Mouse (Mus musculus) liver, embryonic 14.5 days (tissue): ENCODE results near the gene Bin2. TPM values are rescaled to one million over a fixed set of nuclear protein-coding genes. Genes with fewer than 3 reads are reported as not detected.
A peak's percentile ranks its signal among the peaks of the same experiment; 100 is the strongest.

ENCODE experiments used
- ATAC-seq: fragments of 200-750 bp; cut with Nextera tagmentation; 2 replicates; pipeline ENCODE4 v1.8.0; 2017; ENCODE audit warnings: moderate number of reproducible peaks, mild to moderate bottlenecking, moderate library complexity; ENCODE audit not compliant: insufficient read depth
- DNase-seq, 3 experiments: peaks; one replicate each; pipeline ENCODE4 v3.0.0-alpha.2; 2012 to 2013; ENCODE audit warnings: low read depth in 3 of 3, low spot score in 3 of 3
- H3K27ac ChIP-seq: fragments of 300-500 bp; sonication (generic); 2 replicates; pipeline ENCODE4 v1.5.1; 2014; ENCODE audit warnings: moderate library complexity, mild to moderate bottlenecking, control low read depth, inconsistent platforms
- H3K27me3 ChIP-seq: fragments of 300-500 bp; sonication (generic); 2 replicates; pipeline ENCODE4 v1.6.1; 2014; ENCODE audit warnings: mild to moderate bottlenecking, low read length, moderate library complexity; ENCODE audit not compliant: control insufficient read depth, insufficient read depth
- H3K36me3 ChIP-seq: fragments of 300-500 bp; sonication (generic); replicated peaks from 2 replicates; pipeline ENCODE4 v1.6.1; 2014; ENCODE audit warnings: low read depth; ENCODE audit not compliant: control insufficient read depth, insufficient read depth
- H3K4me1 ChIP-seq, 2 experiments: fragments of 200-500 bp in 1 of 2; fragments of 300-500 bp in 1 of 2; sonication (generic) in 1 of 2; replicated peaks; 2 replicates each; pipeline ENCODE4 v1.6.1; 2012 to 2014; ENCODE audit warnings: antibody characterized with exemption in 1 of 2, inconsistent platforms in 1 of 2, low read length in 1 of 2; ENCODE audit not compliant: control insufficient read depth in 2 of 2, insufficient read depth in 2 of 2
- H3K4me2 ChIP-seq: fragments of 300-500 bp; sonication (generic); 2 replicates; pipeline ENCODE4 v1.6.1; 2014; ENCODE audit warnings: low read depth, mild to moderate bottlenecking, control low read depth, moderate library complexity
- H3K4me3 ChIP-seq, 2 experiments: fragments of 200-500 bp in 1 of 2; fragments of 300-500 bp in 1 of 2; sonication (generic) in 1 of 2; 2 replicates each; pipeline ENCODE4 v1.5.1; 2012 to 2014; ENCODE audit warnings: low read depth in 2 of 2, low read length in 2 of 2, mild to moderate bottlenecking in 2 of 2, control low read depth in 1 of 2, inconsistent platforms in 1 of 2, moderate library complexity in 1 of 2; ENCODE audit not compliant: insufficient read depth in 1 of 2
- H3K9ac ChIP-seq: fragments of 300-500 bp; sonication (generic); replicated peaks from 2 replicates; pipeline ENCODE4 v1.6.1; 2014; ENCODE audit warnings: mild to moderate bottlenecking, control low read depth, moderate library complexity
- H3K9me3 ChIP-seq: fragments of 300-500 bp; sonication (generic); 2 replicates; pipeline ENCODE4 v1.6.1; 2016; ENCODE audit warnings: low read length, mixed read lengths; ENCODE audit not compliant: control insufficient read depth
- CTCF ChIP-seq: IDR thresholded peaks from 2 replicates; pipeline ENCODE4 v1.5.1; 2016; ENCODE audit warnings: antibody characterized with exemption, low read depth, control low read depth
- EP300 ChIP-seq: IDR thresholded peaks from 2 replicates; pipeline ENCODE4 v1.6.1; 2016; ENCODE audit warnings: antibody characterized with exemption, low read depth
- WGBS: fragments of 180-500 bp; shearing (Covaris S2); extraction: QIAGEN DNeasy Blood & Tissue Kit; methylation state at CpG from one replicate; pipeline ENCODE4 v1.1.7; 2014; ENCODE audit not compliant: insufficient replicate concordance; 5-methylcytosine and 5-hydroxymethylcytosine counted together
- polyA plus RNA-seq, 2 experiments: library from polyadenylated mRNA; depleted of rRNA in 1 of 2; stranded (reverse) in 1 of 2; unstranded in 1 of 2; fragments of >200 nt; fragmentation: Nextera tagmentation in 1 of 2; extraction: Ambion mirVana in 1 of 2; gene quantifications; 2 replicates each; pipeline versions ENCODE4 v1.2.1 to v1.2.3; 2012 to 2014

The Bin2 gene
- polyA plus RNA-seq, 2 experiments, result 12.7 to 17.5 TPM

GRCm38 (mm10) chr15:100667871-100668545 lies 1.3 kb downstream of the Bin2 start:
- H3K27ac ChIP-seq, result no peak overlapping the region
- H3K9me3 ChIP-seq, result no peaks in the 10 kb centered on the region
- ATAC-seq (no peak), DNase-seq (no peak)
- 48% methylated on average over 5 of the region's 5 CpGs for WGBS
- no peak overlapping the region for H3K9ac ChIP-seq
- no peak for TF ChIP-seq EP300
- H3K27me3 ChIP-seq, result no peaks in the 10 kb centered on the region
- H3K4me1 ChIP-seq, result peaks cover under 1 to 50% of the 10 kb centered on the region in 2 experiments
- H3K36me3 ChIP-seq, result no peaks in the 10 kb centered on the region
- H3K4me2 ChIP-seq, result peak overlapping the region; percentile 71
- peak overlapping the region; percentile 42 to 65 for H3K4me3 ChIP-seq

GRCm38 (mm10) chr15:100667420-100667819 lies 1.9 kb downstream of the Bin2 start:
- H3K9ac ChIP-seq, result no peak overlapping the region
- H3K4me1 ChIP-seq, result peaks cover 0 to 48% of the 10 kb centered on the region in 2 experiments
- H3K27me3 ChIP-seq, result no peaks in the 10 kb centered on the region
- no peaks in the 10 kb centered on the region for H3K36me3 ChIP-seq
- no peaks in the 10 kb centered on the region for H3K9me3 ChIP-seq
- H3K27ac ChIP-seq, result no peak overlapping the region
- ATAC-seq (no peak), DNase-seq (no peak)
- no peak for TF ChIP-seq CTCF
- peak overlapping the region; percentile 1 for H3K4me2 ChIP-seq
- WGBS, result 31% methylated on average over 6 of the region's 6 CpGs
- H3K4me3 ChIP-seq, result peak overlapping the region; percentile 1 to 17; a peak in 2 of 4 replicates

GRCm38 (mm10) chr15:100666851-100667250 lies 2.5 kb downstream of the Bin2 start:
- TF ChIP-seq EP300, result no peak
- no peak for TF ChIP-seq CTCF
- peaks cover 0 to 48% of the 10 kb centered on the region in 2 experiments for H3K4me1 ChIP-seq
- WGBS, result 4% methylated on average over 12 of the region's 12 CpGs

GRCm38 (mm10) chr15:100666219-100666696 lies 3.1 kb downstream of the Bin2 start:
- H3K4me3 ChIP-seq, result peak overlapping the region in 1 of 2 experiments; percentile 19; a peak in 1 of 4 replicates

More at GRCm38 (mm10) chr15:100666851-100667250, 2.5 kb downstream of the Bin2 start:
- Histone ChIP-seq H3K9me3 (no peaks in the 10 kb centered on the region), H3K27me3 (no peaks in the 10 kb centered on the region), H3K36me3 (no peaks in the 10 kb centered on the region), H3K4me3 (peak overlapping the region; percentile 6 to 17; a peak in 3 of 4 replicates), H3K27ac (no peak overlapping the region), H3K9ac (no peak overlapping the region), H3K4me2 (peak overlapping the region; percentile 1)
- DNase-seq (no peak), ATAC-seq (no peak)

GRCm38 (mm10) chr15:100665411-100666218 lies 3.7 kb downstream of the Bin2 start:
- DNase-seq (no peak), ATAC-seq (no peak)
- no peak overlapping the region for H3K27ac ChIP-seq
- H3K9ac ChIP-seq, result no peak overlapping the region
- peak overlapping the region; percentile 1 for H3K4me2 ChIP-seq
- WGBS, result 25% methylated on average over 9 of the region's 9 CpGs
- no peaks in the 10 kb centered on the region for H3K36me3 ChIP-seq
- no peaks in the 10 kb centered on the region for H3K9me3 ChIP-seq
- H3K27me3 ChIP-seq, result no peaks in the 10 kb centered on the region
- TF ChIP-seq CTCF (no peak), EP300 (no peak)
- 0 out of 4 replicates have a peak overlapping the region, but pooled peaks of 1 of the 2 experiments have one; percentile 19 for H3K4me3 ChIP-seq
- H3K4me1 ChIP-seq, result peaks cover 0 to 48% of the 10 kb centered on the region in 2 experiments

More at GRCm38 (mm10) chr15:100666219-100666696, 3.1 kb downstream of the Bin2 start:
- H3K27ac ChIP-seq, result no peak overlapping the region
- DNase-seq (no peak), ATAC-seq (no peak)
- no peaks in the 10 kb centered on the region for H3K36me3 ChIP-seq
- WGBS, result 2% methylated on average over 7 of the region's 7 CpGs
- peaks cover 0 to 48% of the 10 kb centered on the region in 2 experiments for H3K4me1 ChIP-seq
- H3K4me2 ChIP-seq, result peak overlapping the region; percentile 1
- no peaks in the 10 kb centered on the region for H3K9me3 ChIP-seq
- no peak for TF ChIP-seq CTCF
- no peak for TF ChIP-seq EP300
- no peaks in the 10 kb centered on the region for H3K27me3 ChIP-seq
- no peak overlapping the region for H3K9ac ChIP-seq
